Mouse (Mus musculus) sigmoid colon, adult 10 weeks (tissue): ENCODE data around the gene Crbn. TPM values are rescaled to one million over a fixed set of nuclear protein-coding genes. Genes with fewer than 3 reads are reported as not detected.

ENCODE experiments used
- polyA plus RNA-seq: library from polyadenylated mRNA; stranded (reverse); fragments of 350-450 nt; fragmentation: Illumina TruSeq; extraction: RNeasy Lipid Tissue Mini Kit (QIAGEN cat#74804); gene quantifications from one replicate; pipeline ENCODE4 v1.2.3, GENCODE M21; 2014; ENCODE audit warnings: low read depth, low replicate concordance

Gene Crbn
- polyA plus RNA-seq, result 88.6 TPM

GRCm38 (mm10) chr6:106799333-106800226, at the start of gene Crbn:
Crbn (minus strand) TSS chr6:106800077.

GRCm38 (mm10) chr6:106768640-106769289, 31.1 kb downstream of the Crbn start, which contains the start of gene Trnt1:
Trnt1 (plus strand) TSS chr6:106769120.

GRCm38 (mm10) chr6:106748887-106749388, 50.9 kb downstream of the Crbn start, which contains the start of gene Il5ra:
Il5ra (minus strand) TSS chr6:106749037.

Other genes with a start within 250 kb of the Crbn start
- gene Il5ra, start 51.0 kb downstream of the Crbn start, polyA plus RNA-seq, result 3.0 TPM
- gene Trnt1, start 31.0 kb downstream of the Crbn start, polyA plus RNA-seq, result 89.7 TPM